Mouse (Mus musculus): ENCODE measurements around the gene 4930518I15Rik. TPM values are rescaled to one million over a fixed set of nuclear protein-coding genes. Genes with fewer than 3 reads are reported as not detected.
"Not testable (repeated sequence)": the region's sequence is repeated elsewhere in the genome, so short reads cannot be mapped to it uniquely, and the experiment has no call there.

4930518I15Rik gene
- polyA plus RNA-seq, 1 experiment = 1.7 TPM

DNA sequence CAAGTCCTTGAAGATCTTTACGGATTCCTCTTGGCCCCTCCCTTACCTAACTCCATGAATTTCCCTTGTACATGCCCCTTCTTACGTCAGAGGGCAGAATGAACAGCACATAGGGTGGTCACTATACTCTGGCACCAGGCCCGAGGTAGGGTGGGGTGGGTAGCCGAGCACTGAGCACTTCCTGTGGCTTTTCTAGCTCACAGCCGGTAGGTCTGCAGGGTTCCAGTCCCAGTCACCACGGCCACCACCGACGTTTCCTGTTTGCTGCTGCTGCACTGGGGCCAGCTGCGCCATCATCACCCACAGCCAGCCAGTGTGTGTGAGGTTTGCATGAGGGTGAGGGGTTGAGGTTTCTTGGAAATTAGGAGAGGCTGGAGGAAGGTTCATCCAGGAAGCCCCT lies 20.0 kb upstream of the 4930518I15Rik start:
- DNase-seq (ENCODE audit: low read depth) = no peak

DNA sequence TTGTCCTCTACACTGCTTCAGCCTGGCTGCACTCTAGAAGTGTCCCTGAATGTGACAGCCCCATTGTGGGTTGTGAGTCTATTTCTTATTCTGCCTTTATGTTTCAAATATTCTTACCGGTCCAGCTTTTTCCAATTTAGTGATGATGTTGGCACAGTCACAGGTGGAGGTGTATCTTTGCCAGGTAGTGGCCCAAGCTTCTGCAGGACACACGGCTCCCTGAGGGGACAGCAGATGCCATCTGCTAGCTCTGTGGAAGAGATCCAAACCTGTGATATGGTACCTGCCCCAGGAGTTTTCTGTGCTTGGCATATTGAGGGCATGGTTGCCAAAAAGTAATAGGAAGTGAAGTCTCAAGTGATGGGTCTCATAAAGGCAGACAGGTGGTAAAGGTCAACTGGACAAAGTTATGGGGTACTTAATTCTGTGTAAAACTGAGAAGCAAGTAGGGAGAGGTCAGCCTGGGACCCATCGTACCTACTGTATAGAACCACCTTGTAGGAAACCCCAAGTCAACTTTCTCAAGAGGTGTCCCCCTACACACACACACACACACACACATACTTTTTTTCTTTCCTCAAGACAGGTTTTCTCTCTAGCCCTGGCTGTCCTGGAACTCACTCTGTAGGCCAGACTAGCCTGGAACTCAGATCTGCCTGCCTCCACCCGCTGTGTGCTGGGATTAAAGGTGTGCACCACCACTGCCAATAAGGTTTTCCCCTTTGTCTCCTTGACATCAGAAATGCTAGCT lies 17.2 kb upstream of the 4930518I15Rik start:
- DNase-seq (ENCODE audit: low read depth) = no peak

GRCm38 (mm10) chr2:156874047-156874759 lies 16.5 kb upstream of the 4930518I15Rik start:
- DNase-seq (ENCODE audit: low read depth) = no peak

- DNase-seq (ENCODE audit: low read depth) = no peak
Observed at GRCm38 (mm10) chr2:156873629-156874028, 15.9 kb upstream of the 4930518I15Rik start.

- no peak for DNase-seq (ENCODE audit: low read depth)
Observed at GRCm38 (mm10) chr2:156870519-156870918, 12.8 kb upstream of the 4930518I15Rik start.

DNA sequence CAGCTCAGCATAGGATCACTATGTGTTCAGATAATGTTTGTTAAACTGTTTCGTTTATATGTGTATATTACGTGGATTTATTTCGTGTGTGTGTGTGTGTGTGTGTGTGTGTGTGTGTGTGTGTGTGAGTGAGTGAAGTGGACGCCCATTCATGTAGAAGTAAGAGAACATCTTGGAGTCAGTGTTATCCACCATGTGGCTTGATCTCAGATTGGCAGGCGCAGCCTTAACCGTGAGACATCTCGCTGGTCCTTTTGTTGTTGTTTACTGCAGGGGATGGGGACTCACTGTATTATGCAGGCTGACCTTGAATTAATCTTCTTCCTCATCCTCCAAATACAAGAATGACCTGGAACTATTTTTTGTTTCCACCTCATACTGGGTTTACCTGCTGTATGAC lies 11.8 kb upstream of the 4930518I15Rik start:
- DNase-seq (ENCODE audit: low read depth) = no peak

GRCm38 (mm10) chr2:156868994-156869393 lies 11.2 kb upstream of the 4930518I15Rik start:
- DNase-seq (ENCODE audit: low read depth) = no peak

GRCm38 (mm10) chr2:156864481-156864880 lies 6.7 kb upstream of the 4930518I15Rik start:
- DNase-seq (ENCODE audit: low read depth) = no peak

- no peak for DNase-seq (ENCODE audit: low read depth)
Observed at GRCm38 (mm10) chr2:156863487-156864160, 5.9 kb upstream of the 4930518I15Rik start.

- no peak for DNase-seq (ENCODE audit: low read depth)
Observed at GRCm38 (mm10) chr2:156862772-156863486, 5.2 kb upstream of the 4930518I15Rik start, which contains the start of gene Rab5if. Gene Rab5if (plus strand): TSS chr2:156863128.

- no peak for DNase-seq (ENCODE audit: low read depth)
Observed at GRCm38 (mm10) chr2:156862041-156862717, 4.4 kb upstream of the 4930518I15Rik start.

DNA sequence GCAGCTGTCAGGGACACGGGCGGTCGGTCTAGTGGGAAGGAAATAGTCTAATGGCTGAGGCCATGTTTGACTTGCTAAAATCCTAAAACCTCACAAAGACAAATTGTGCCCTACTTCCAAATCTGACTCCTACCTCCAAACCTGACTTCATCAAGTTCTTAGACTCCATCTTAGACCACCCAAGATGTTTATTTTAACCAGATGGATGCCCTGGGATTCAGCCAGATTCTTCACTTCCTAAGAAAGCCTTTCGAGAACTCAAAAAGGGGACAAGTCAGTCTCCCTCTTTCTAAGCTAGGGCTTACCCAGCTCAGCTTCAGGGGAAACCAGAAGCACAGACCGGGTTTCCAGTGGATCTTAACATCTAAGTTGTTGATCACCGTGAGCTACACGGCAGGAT lies 925 bp upstream of the 4930518I15Rik start:
- no peak for DNase-seq (ENCODE audit: low read depth)

DNA sequence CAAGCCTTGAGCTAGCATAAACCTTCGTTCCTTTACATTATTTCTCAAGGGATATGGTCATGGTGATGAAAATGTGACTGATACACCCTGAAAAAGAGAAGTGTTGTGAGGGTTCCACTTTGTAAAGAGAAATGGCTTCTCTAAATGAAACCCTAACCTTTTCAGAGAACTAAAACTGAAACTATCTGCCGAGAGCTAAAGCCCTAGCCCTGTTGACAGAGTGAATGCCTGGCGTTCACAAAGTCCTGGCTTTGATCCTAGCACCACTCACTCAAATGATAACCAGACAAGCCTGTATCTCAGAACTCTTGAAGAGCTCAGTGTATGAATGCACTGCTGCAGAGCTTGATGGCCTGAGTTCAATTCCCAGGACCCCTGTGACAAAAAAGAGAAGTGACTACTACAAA lies 358 bp downstream of the 4930518I15Rik start:
- no peak for DNase-seq (ENCODE audit: low read depth)

- DNase-seq (ENCODE audit: low read depth) = no peak
Observed at GRCm38 (mm10) chr2:156856311-156856710, 1.4 kb downstream of the 4930518I15Rik start.

GRCm38 (mm10) chr2:156853999-156854771 lies 3.6 kb downstream of the 4930518I15Rik start:
- DNase-seq (ENCODE audit: low read depth) = not testable (repeated sequence)

GRCm38 (mm10) chr2:156853584-156853983 lies 4.2 kb downstream of the 4930518I15Rik start:
- not testable (repeated sequence) for DNase-seq (ENCODE audit: low read depth)

- no peak for DNase-seq (ENCODE audit: low read depth)
Observed at GRCm38 (mm10) chr2:156850505-156850904, 7.2 kb downstream of the 4930518I15Rik start.

- DNase-seq (ENCODE audit: low read depth) = no peak
Observed at GRCm38 (mm10) chr2:156848526-156849182, 9.1 kb downstream of the 4930518I15Rik start.

- DNase-seq (ENCODE audit: low read depth) = no peak
Observed at GRCm38 (mm10) chr2:156847653-156848052, 10.1 kb downstream of the 4930518I15Rik start.

GRCm38 (mm10) chr2:156844715-156845114 lies 13.0 kb downstream of the 4930518I15Rik start:
- no peak for DNase-seq (ENCODE audit: low read depth)

Measured in gonadal fat pad, adult 2 months (tissue).